Mouse (Mus musculus): ENCODE measurements around the gene Tekt4.

GRCm38 (mm10) chr17:25480820-25481219, 26.4 kb downstream of the Tekt4 start:
- TF ChIP-seq POLR2A (IDR thresholded peaks at IDR 0.05; ENCODE audit: control insufficient read depth, low read depth, low read length) (no peak), CTCF (IDR thresholded peaks at IDR 0.05; ENCODE audit: control insufficient read depth, insufficient read depth, insufficient replicate concordance, low read depth, low read length) (no peak)

All from testis, adult 2 months (tissue).